ENCODE assay signal across 14 mouse cellular contexts in genomic region chr2:131510531-131510930, GRCm38 (mm10). TPM values are rescaled to one million over a fixed set of nuclear protein-coding genes. Genes with fewer than 3 reads are reported as not detected.
A peak's percentile ranks its signal among the peaks of the same experiment; 100 is the strongest.
DNase-seq lines count a peak whose midpoint lies in the region; ATAC-seq and TF ChIP-seq lines count a peak whose summit lies in the region.
"Had no signal": no experiment of that assay in that cellular context is flagged by ENCODE, and none has a peak within 500 bp of the region (broad histone marks: within the 10 kb centered on the region; RNA-seq: fewer than 3 reads in every experiment).

No protein-coding gene starts in this region.

- no peak for TF ChIP-seq EP300 in lung, postnatal 0 days (IDR thresholded peaks at IDR 0.05)

- no peak overlapping the region for H3K27ac ChIP-seq in embryonic facial prominence, embryonic 13.5 days
- H3K27ac ChIP-seq in embryonic facial prominence, embryonic 10.5 days (replicated peaks), result no peak overlapping the region
- 0 out of 4 replicates have a peak overlapping the region, but pooled peaks of 1 of the 2 experiments have one; percentile 31 for H3K27ac ChIP-seq in heart, embryonic 14.5 days (replicated peaks in 1 of 2; ENCODE audit: control insufficient read depth in 1 of 2, insufficient read depth in 1 of 2, low read depth in 2 of 2, low read length in 2 of 2)
- H3K27ac ChIP-seq in lung, embryonic 14.5 days (ENCODE audit: low read depth), result no peak overlapping the region
- no peak overlapping the region for H3K27ac ChIP-seq in lung, postnatal 0 days (ENCODE audit: low read length)
- H3K27ac ChIP-seq in limb, embryonic 14.5 days (replicated peaks; ENCODE audit: low read depth, low read length), result peak overlapping the region; percentile 14; the same call in 1 of the 2 replicates
- H3K27ac ChIP-seq: intestine, embryonic 15.5 days; kidney, embryonic 15.5 days; midbrain, embryonic 13.5 days had no signal

- H3K9ac ChIP-seq in embryonic facial prominence, embryonic 13.5 days, result peak overlapping the region; percentile 46; the same call in 1 of the 2 replicates
- peak overlapping the region; percentile 62; the same call in 1 of the 2 replicates for H3K9ac ChIP-seq in heart, embryonic 14.5 days (ENCODE audit: low read length)
- no peak overlapping the region for H3K9ac ChIP-seq in lung, embryonic 14.5 days
- H3K9ac ChIP-seq in lung, postnatal 0 days (replicated peaks; ENCODE audit: low read depth), result no peak overlapping the region
- no peak overlapping the region for H3K9ac ChIP-seq in limb, embryonic 14.5 days (ENCODE audit: low read depth, low read length, severe bottlenecking)
- H3K9ac ChIP-seq: intestine, embryonic 15.5 days; liver, embryonic 15.5 days had no signal

- peaks cover 9% of the 10 kb centered on the region; the same call in 1 of the 2 replicates for H3K36me3 ChIP-seq in embryonic facial prominence, embryonic 13.5 days
- H3K36me3 ChIP-seq in embryonic facial prominence, embryonic 10.5 days (replicated peaks), result no peaks in the 10 kb centered on the region
- H3K36me3 ChIP-seq in heart, embryonic 14.5 days (ENCODE audit: control insufficient read depth, insufficient read depth, low read length), result no peaks in the 10 kb centered on the region
- no peaks in the 10 kb centered on the region for H3K36me3 ChIP-seq in lung, embryonic 14.5 days (ENCODE audit: insufficient read depth)
- H3K36me3 ChIP-seq in lung, postnatal 0 days (ENCODE audit: insufficient read depth, low read length), result no peaks in the 10 kb centered on the region
- H3K36me3 ChIP-seq in limb, embryonic 14.5 days (ENCODE audit: control insufficient read depth, insufficient read depth, low read length), result no peaks in the 10 kb centered on the region
- H3K36me3 ChIP-seq: intestine, embryonic 15.5 days; kidney, embryonic 15.5 days had no signal

- 57% methylated on average over 5 of the region's 5 CpGs for WGBS in embryonic facial prominence, embryonic 13.5 days
- 75% methylated on average over 5 of the region's 5 CpGs for WGBS in embryonic facial prominence, embryonic 10.5 days
- 67% methylated on average over 5 of the region's 5 CpGs for WGBS in heart, embryonic 14.5 days
- WGBS in lung, embryonic 14.5 days, result 52% methylated on average over 5 of the region's 5 CpGs
- WGBS in lung, postnatal 0 days, result 68% methylated on average over 5 of the region's 5 CpGs
- WGBS in limb, embryonic 14.5 days, result 68% methylated on average over 5 of the region's 5 CpGs

- H3K9me3 ChIP-seq in embryonic facial prominence, embryonic 13.5 days, result no peaks in the 10 kb centered on the region
- no peaks in the 10 kb centered on the region for H3K9me3 ChIP-seq in embryonic facial prominence, embryonic 10.5 days
- no peaks in the 10 kb centered on the region for H3K9me3 ChIP-seq in heart, embryonic 14.5 days (ENCODE audit: control insufficient read depth, low read length)
- no peaks in the 10 kb centered on the region for H3K9me3 ChIP-seq in lung, embryonic 14.5 days (ENCODE audit: low read depth, low read length)
- no peaks in the 10 kb centered on the region for H3K9me3 ChIP-seq in lung, postnatal 0 days (ENCODE audit: low read length)
- H3K9me3 ChIP-seq in limb, embryonic 14.5 days (ENCODE audit: control insufficient read depth, low read length), result no peaks in the 10 kb centered on the region
- H3K9me3 ChIP-seq: intestine, embryonic 15.5 days; kidney, embryonic 15.5 days; liver, embryonic 15.5 days; midbrain, embryonic 13.5 days had no signal

- TF ChIP-seq CTCF in lung, embryonic 14.5 days (IDR thresholded peaks at IDR 0.05; ENCODE audit: low read depth), result no peak
- no peak for TF ChIP-seq CTCF in lung, postnatal 0 days (IDR thresholded peaks at IDR 0.05)

- no peak overlapping the region for H3K4me3 ChIP-seq in embryonic facial prominence, embryonic 13.5 days
- H3K4me3 ChIP-seq in embryonic facial prominence, embryonic 10.5 days, result no peak overlapping the region
- H3K4me3 ChIP-seq in heart, embryonic 14.5 days (ENCODE audit: control insufficient read depth in 1 of 2, insufficient read depth in 1 of 2, low read depth in 1 of 2, low read length in 2 of 2), result no peak overlapping the region
- H3K4me3 ChIP-seq in lung, embryonic 14.5 days (ENCODE audit: low read depth, low read length), result no peak overlapping the region
- no peak overlapping the region for H3K4me3 ChIP-seq in lung, postnatal 0 days (ENCODE audit: low read depth, low read length)
- H3K4me3 ChIP-seq in limb, embryonic 14.5 days (replicated peaks; ENCODE audit: low read length), result no peak overlapping the region

- H3K4me1 ChIP-seq in embryonic facial prominence, embryonic 13.5 days, result peaks cover 46% of the 10 kb centered on the region
- peaks cover 48% of the 10 kb centered on the region for H3K4me1 ChIP-seq in embryonic facial prominence, embryonic 10.5 days
- H3K4me1 ChIP-seq in heart, embryonic 14.5 days (ENCODE audit: control insufficient read depth in 2 of 2, insufficient read depth in 2 of 2, low read length in 2 of 2), result peaks cover 22 to 55% of the 10 kb centered on the region in 2 experiments
- H3K4me1 ChIP-seq in lung, embryonic 14.5 days (ENCODE audit: insufficient read depth), result peaks cover 3% of the 10 kb centered on the region; the same call in 1 of the 2 replicates
- peaks cover 12% of the 10 kb centered on the region for H3K4me1 ChIP-seq in lung, postnatal 0 days (ENCODE audit: insufficient read depth, low read depth, low read length)
- peaks cover 39% of the 10 kb centered on the region for H3K4me1 ChIP-seq in limb, embryonic 14.5 days (ENCODE audit: control insufficient read depth, insufficient read depth, low read length)

- DNase-seq in embryonic facial prominence, embryonic 10.5 days (ENCODE audit: low spot score), result no peak
- DNase-seq in heart, adult 11 months, result no peak
- no peak for DNase-seq in lung, embryonic 14.5 days
- no peak for DNase-seq in lung, postnatal 0 days (ENCODE audit: low spot score)
- DNase-seq in limb, embryonic 14.5 days (ENCODE audit: low spot score), result no peak
- DNase-seq in adrenal gland, adult 8-10 months, result no peak

- H3K27me3 ChIP-seq in embryonic facial prominence, embryonic 13.5 days, result no peaks in the 10 kb centered on the region
- H3K27me3 ChIP-seq in embryonic facial prominence, embryonic 10.5 days (replicated peaks; ENCODE audit: low read depth, poor library complexity, severe bottlenecking), result no peaks in the 10 kb centered on the region
- no peaks in the 10 kb centered on the region for H3K27me3 ChIP-seq in heart, embryonic 14.5 days (ENCODE audit: control insufficient read depth, insufficient read depth, low read length)
- H3K27me3 ChIP-seq in lung, embryonic 14.5 days (ENCODE audit: insufficient read depth, low read length), result no peaks in the 10 kb centered on the region
- H3K27me3 ChIP-seq in lung, postnatal 0 days (replicated peaks; ENCODE audit: insufficient read depth, low read length), result no peaks in the 10 kb centered on the region
- H3K27me3 ChIP-seq in limb, embryonic 14.5 days (ENCODE audit: control insufficient read depth, insufficient read depth, low read length), result no peaks in the 10 kb centered on the region
- H3K27me3 ChIP-seq: intestine, embryonic 15.5 days; kidney, embryonic 15.5 days; liver, embryonic 15.5 days; midbrain, embryonic 13.5 days; Patski had no signal

- H3K4me2 ChIP-seq in embryonic facial prominence, embryonic 13.5 days, result no peak overlapping the region
- H3K4me2 ChIP-seq in heart, embryonic 14.5 days (ENCODE audit: low read length), result peak overlapping the region; percentile 64
- peak overlapping the region; percentile 61; the same call in 1 of the 2 replicates for H3K4me2 ChIP-seq in lung, embryonic 14.5 days
- no peak overlapping the region for H3K4me2 ChIP-seq in lung, postnatal 0 days (replicated peaks; ENCODE audit: low read depth, low read length)
- peak overlapping the region; percentile 54; the same call in 1 of the 2 replicates for H3K4me2 ChIP-seq in limb, embryonic 14.5 days (replicated peaks; ENCODE audit: low read depth, low read length, severe bottlenecking)

- ATAC-seq in embryonic facial prominence, embryonic 13.5 days (ENCODE audit: insufficient number of reproducible peaks, insufficient read depth, low FRiP score, low TSS enrichment, low read depth), result no peak
- ATAC-seq in heart, embryonic 14.5 days (ENCODE audit: insufficient number of reproducible peaks, insufficient read depth, low FRiP score, low read depth), result no peak
- ATAC-seq in lung, embryonic 14.5 days (ENCODE audit: insufficient read depth), result no peak
- ATAC-seq in lung, postnatal 0 days, result no peak
- ATAC-seq in limb, embryonic 14.5 days (ENCODE audit: low FRiP score, low read depth), result no peak
- ATAC-seq: Patski had no signal

- TF ChIP-seq POLR2A in limb, embryonic 14.5 days (IDR thresholded peaks at IDR 0.05; ENCODE audit: borderline replicate concordance, extremely low read depth, insufficient read depth, insufficient read length), result no peak

RNA-seq across cellular contexts. Expression of gene Smox, which starts 19.2 kb away (rescaled TPM):
- polyA plus RNA-seq in embryonic facial prominence, embryonic 13.5 days (2015; fragmentation: Nextera tagmentation; extraction: Ambion mirVana), result 57.2 and 60.2 TPM in 2 replicates
- polyA plus RNA-seq in embryonic facial prominence, embryonic 10.5 days (2016; fragmentation: Nextera tagmentation; extraction: Ambion mirVana), result 36.0 and 42.0 TPM in 2 replicates
- polyA plus RNA-seq in heart, embryonic 14.5 days (2014; fragmentation: Nextera tagmentation; extraction: Ambion mirVana), result 17.7 and 19.4 TPM in 2 replicates
- polyA plus RNA-seq in lung, embryonic 14.5 days (2014; fragmentation: Nextera tagmentation; extraction: Ambion mirVana), result 23.9 and 28.7 TPM in 2 replicates
- polyA plus RNA-seq in lung, postnatal 0 days (2015; fragmentation: Nextera tagmentation; extraction: Ambion mirVana), result 31.0 and 31.1 TPM in 2 replicates
- polyA plus RNA-seq in limb, embryonic 14.5 days (2012; rRNA removed), result 68.8 and 70.7 TPM in 2 replicates
- 37.9 and 44.3 TPM in 2 replicates for polyA plus RNA-seq in limb, embryonic 14.5 days (2014; fragmentation: Nextera tagmentation; extraction: Ambion mirVana)
- total RNA-seq in adrenal gland, adult 8-10 months (2022), result 10 to 100 TPM; 22.9 to 53.4 (median 33.3) TPM

RNA-seq across cellular contexts. Expression of gene Adra1d, which starts 51.6 kb away (rescaled TPM):
- polyA plus RNA-seq in embryonic facial prominence, embryonic 13.5 days (2015; fragmentation: Nextera tagmentation; extraction: Ambion mirVana), result 0.51 and 0.58 TPM in 2 replicates
- 0.08 TPM in 1 of 2 replicates, not detected in the other for polyA plus RNA-seq in embryonic facial prominence, embryonic 10.5 days (2016; fragmentation: Nextera tagmentation; extraction: Ambion mirVana)
- polyA plus RNA-seq in heart, embryonic 14.5 days (2014; fragmentation: Nextera tagmentation; extraction: Ambion mirVana), result 1.1 TPM in 2 replicates
- 2.0 and 2.7 TPM in 2 replicates for polyA plus RNA-seq in lung, embryonic 14.5 days (2014; fragmentation: Nextera tagmentation; extraction: Ambion mirVana)
- 1.6 and 2.4 TPM in 2 replicates for polyA plus RNA-seq in lung, postnatal 0 days (2015; fragmentation: Nextera tagmentation; extraction: Ambion mirVana)
- 1.0 and 2.3 TPM in 2 replicates for polyA plus RNA-seq in limb, embryonic 14.5 days (2012; rRNA removed)
- polyA plus RNA-seq in limb, embryonic 14.5 days (2014; fragmentation: Nextera tagmentation; extraction: Ambion mirVana), result 0.63 and 0.94 TPM in 2 replicates
- 10 to 100 TPM; 23.6 to 36.8 (median 35.1) TPM for total RNA-seq in adrenal gland, adult 8-10 months (2022)
- total RNA-seq: granulocyte monocyte progenitor cell, adult 5-6 weeks had no signal
- polyA plus RNA-seq: midbrain, embryonic 13.5 days had no signal

Comparison
In these comparisons a context has a peak if more than half of its experiments do, and no peak if none do; other contexts are left out.
1. H3K4me2 ChIP-seq: peak in heart, embryonic 14.5 days (single experiment), lung, embryonic 14.5 days (single experiment) and limb, embryonic 14.5 days (single experiment); none in embryonic facial prominence, embryonic 13.5 days (single experiment) and lung, postnatal 0 days (single experiment).
2. H3K9ac ChIP-seq: peak in embryonic facial prominence, embryonic 13.5 days (single experiment) and heart, embryonic 14.5 days (single experiment); none in lung, embryonic 14.5 days (single experiment), lung, postnatal 0 days (single experiment) and limb, embryonic 14.5 days (single experiment).